Mouse (Mus musculus) lung, postnatal 0 days (tissue): ENCODE measurements at regions not wholly inside any gene's neighbourhood (a gene's known extent, or its start where the extent isn't known, plus 50 kb on each side); places are given as distances from the start of the nearest gene placed in this dataset.

Experiments used
- ATAC-seq: fragments of 200-750 bp; cut with Nextera tagmentation; 2 replicates; pipeline ENCODE4 v1.8.0; 2017; ENCODE audit warnings: moderate library complexity
- DNase-seq: peaks from one replicate; pipeline ENCODE4 v3.0.0-alpha.2; 2016; ENCODE audit warnings: low spot score
- H3K27ac ChIP-seq: fragments of 300-500 bp; sonication (generic); 2 replicates; pipeline ENCODE4 v1.5.1; 2014; ENCODE audit warnings: antibody characterized with exemption, mild to moderate bottlenecking, low read length, mixed read lengths
- H3K27me3 ChIP-seq: fragments of 300-500 bp; sonication (generic); replicated peaks from 2 replicates; pipeline ENCODE4 v1.6.1; 2014; ENCODE audit warnings: low read length, mixed read lengths; ENCODE audit not compliant: insufficient read depth
- H3K36me3 ChIP-seq: fragments of 300-500 bp; sonication (generic); 2 replicates; pipeline ENCODE4 v1.6.1; 2014; ENCODE audit warnings: low read length, mixed read lengths; ENCODE audit not compliant: insufficient read depth
- H3K4me1 ChIP-seq: fragments of 300-500 bp; sonication (generic); 2 replicates; pipeline ENCODE4 v1.6.1; 2014; ENCODE audit warnings: antibody characterized with exemption, low read depth, low read length, mixed read lengths; ENCODE audit not compliant: insufficient read depth
- H3K4me2 ChIP-seq: fragments of 300-500 bp; sonication (generic); replicated peaks from 2 replicates; pipeline ENCODE4 v1.6.1; 2014; ENCODE audit warnings: low read depth, mild to moderate bottlenecking, low read length, moderate library complexity, mixed read lengths
- H3K4me3 ChIP-seq: fragments of 300-500 bp; sonication (generic); 2 replicates; pipeline ENCODE4 v1.5.1; 2014; ENCODE audit warnings: low read depth, low read length
- H3K9ac ChIP-seq: fragments of 300-500 bp; sonication (generic); replicated peaks from 2 replicates; pipeline ENCODE4 v1.6.1; 2014; ENCODE audit warnings: low read depth, mild to moderate bottlenecking
- H3K9me3 ChIP-seq: fragments of 300-500 bp; sonication (generic); 2 replicates; pipeline ENCODE4 v1.6.1; 2016; ENCODE audit warnings: low read length, mixed read lengths
- CTCF ChIP-seq: IDR thresholded peaks from 2 replicates; pipeline ENCODE4 v1.5.1; 2016; ENCODE audit warnings: antibody characterized with exemption, mild to moderate bottlenecking
- EP300 ChIP-seq: IDR thresholded peaks from 2 replicates; pipeline ENCODE4 v1.6.1; 2016; ENCODE audit warnings: antibody characterized with exemption, mild to moderate bottlenecking, control low read depth
- WGBS: fragments of 180-500 bp; shearing (Covaris S2); extraction: QIAGEN DNeasy Blood & Tissue Kit; methylation state at CpG from one replicate; pipeline ENCODE4 v1.1.7; 2014; 5-methylcytosine and 5-hydroxymethylcytosine counted together

GRCm38 (mm10) chr10:17542847-17543421 lies 180.1 kb upstream of the Cited2 start:
- TF ChIP-seq EP300, result no peak
- TF ChIP-seq CTCF, result no peak
- Histone ChIP-seq H3K9me3 (no peaks in the 10 kb centered on the region), H3K36me3 (no peaks in the 10 kb centered on the region), H3K4me2 (no peak overlapping the region), H3K4me1 (no peaks in the 10 kb centered on the region), H3K27me3 (no peaks in the 10 kb centered on the region), H3K27ac (no peak overlapping the region), H3K4me3 (no peak overlapping the region), H3K9ac (no peak overlapping the region)
- no peak for ATAC-seq
- 64% methylated on average over 5 of the region's 5 CpGs for WGBS
- DNase-seq, result no peak

DNA sequence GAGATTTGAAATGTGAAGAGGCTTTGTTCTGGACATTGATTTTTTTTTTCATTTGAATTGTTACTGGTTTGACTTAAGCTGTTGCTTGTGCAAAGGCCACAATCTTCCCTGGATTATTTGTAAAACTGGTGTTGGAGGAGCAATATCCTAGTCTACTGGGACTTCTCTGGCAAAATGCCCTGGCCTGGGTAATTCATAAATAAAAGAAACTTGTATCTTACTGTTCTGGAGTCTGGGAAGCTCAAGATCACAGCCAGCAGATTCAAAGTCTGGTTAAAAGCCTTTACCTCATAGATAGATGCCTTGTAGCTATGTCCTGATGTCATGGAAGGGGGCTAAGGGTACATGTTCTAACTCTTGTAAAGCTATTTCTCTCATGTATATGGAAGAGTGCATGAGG lies 177.7 kb upstream of the Cited2 start:
- Histone ChIP-seq H3K4me1 (no peaks in the 10 kb centered on the region), H3K9ac (no peak overlapping the region), H3K27me3 (no peaks in the 10 kb centered on the region), H3K36me3 (no peaks in the 10 kb centered on the region), H3K27ac (no peak overlapping the region), H3K9me3 (no peaks in the 10 kb centered on the region), H3K4me2 (no peak overlapping the region), H3K4me3 (no peak overlapping the region)
- DNase-seq (no peak), ATAC-seq (no peak)
- no peak for TF ChIP-seq CTCF
- no peak for TF ChIP-seq EP300

DNA sequence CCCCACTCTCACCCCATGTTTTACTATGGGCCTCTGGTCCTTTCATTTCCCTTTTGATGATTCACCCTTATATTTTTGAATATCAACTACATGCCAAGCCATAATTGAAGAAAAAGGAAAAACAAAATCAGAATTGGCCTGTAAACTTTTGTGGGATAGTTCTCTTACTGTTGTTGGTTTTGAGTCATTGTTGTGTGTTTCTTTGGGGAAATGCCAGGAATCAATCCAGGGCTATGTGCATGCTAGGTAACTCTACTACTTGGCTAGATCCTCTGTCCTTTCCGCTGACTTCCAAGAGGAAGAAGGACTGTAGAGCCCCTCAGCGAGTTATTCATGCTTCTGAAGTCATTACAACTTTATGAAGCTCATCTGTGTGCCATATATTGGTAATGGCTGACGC lies 175.0 kb upstream of the Cited2 start:
- no peaks in the 10 kb centered on the region for H3K27me3 ChIP-seq
- ATAC-seq (no peak), DNase-seq (no peak)
- 91% methylated on average over 3 of the region's 3 CpGs for WGBS
- H3K36me3 ChIP-seq, result no peaks in the 10 kb centered on the region
- TF ChIP-seq CTCF, result no peak
- no peak for TF ChIP-seq EP300
- no peak overlapping the region for H3K27ac ChIP-seq
- H3K9ac ChIP-seq, result no peak overlapping the region
- H3K4me2 ChIP-seq, result no peak overlapping the region
- no peak overlapping the region for H3K4me3 ChIP-seq
- no peaks in the 10 kb centered on the region for H3K9me3 ChIP-seq
- no peaks in the 10 kb centered on the region for H3K4me1 ChIP-seq

DNA sequence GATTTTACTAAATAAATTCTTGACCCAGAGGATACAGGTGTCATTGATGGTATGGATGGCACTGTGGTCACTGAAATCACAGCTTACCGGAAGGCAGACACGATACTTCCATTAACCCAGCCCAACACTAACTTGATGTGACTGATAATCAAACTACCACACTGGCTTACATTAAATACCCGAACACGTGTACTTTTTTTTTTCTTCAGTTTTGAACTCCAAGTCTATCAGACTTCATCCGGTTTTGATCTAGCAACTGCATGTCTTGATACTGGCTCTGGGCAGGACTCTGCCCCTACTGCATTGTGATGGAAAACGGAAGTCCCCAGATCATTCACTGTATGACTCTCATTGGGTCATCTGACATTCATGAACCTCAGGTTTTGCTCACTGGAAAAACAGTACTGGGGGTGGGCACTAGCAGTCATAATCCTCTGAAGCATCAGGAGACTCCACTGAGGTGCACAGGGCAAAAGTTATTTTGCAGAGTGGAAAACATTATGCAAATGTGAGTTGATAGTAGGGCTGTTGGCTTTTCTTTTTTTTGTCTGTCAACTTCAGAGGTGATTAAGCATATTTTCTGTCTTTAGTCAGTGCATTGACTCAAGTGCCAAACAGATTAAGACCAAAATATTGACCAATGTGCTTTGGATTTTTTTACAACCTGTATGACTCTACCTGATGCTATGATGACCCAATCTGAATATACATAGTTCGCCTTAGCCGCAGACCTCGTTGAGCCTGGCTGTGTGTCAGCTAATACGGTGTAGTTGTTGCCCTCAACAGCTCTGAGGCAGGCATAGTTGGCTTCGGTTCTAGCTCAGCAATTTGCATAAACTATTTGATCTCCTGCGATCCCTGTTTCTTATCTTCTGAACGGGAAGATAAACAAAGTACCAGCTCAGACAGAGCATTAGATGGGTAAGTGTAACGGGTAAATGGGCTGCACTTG lies 174.1 kb upstream of the Cited2 start:
- TF ChIP-seq CTCF, result no peak
- TF ChIP-seq EP300, result no peak
- ATAC-seq (no peak), DNase-seq (no peak)
- 66% methylated on average over 14 of the region's 14 CpGs for WGBS
- H3K4me2 ChIP-seq, result no peak overlapping the region
- H3K36me3 ChIP-seq, result no peaks in the 10 kb centered on the region
- H3K4me1 ChIP-seq, result no peaks in the 10 kb centered on the region
- H3K4me3 ChIP-seq, result no peak overlapping the region
- H3K27me3 ChIP-seq, result no peaks in the 10 kb centered on the region
- no peak overlapping the region for H3K9ac ChIP-seq
- H3K9me3 ChIP-seq, result no peaks in the 10 kb centered on the region
- no peak overlapping the region for H3K27ac ChIP-seq

- H3K4me1 ChIP-seq, result no peaks in the 10 kb centered on the region
- 80% methylated on average over 6 of the region's 6 CpGs for WGBS
- no peak overlapping the region for H3K27ac ChIP-seq
- H3K36me3 ChIP-seq, result no peaks in the 10 kb centered on the region
- TF ChIP-seq EP300 (no peak), CTCF (no peak)
- H3K9ac ChIP-seq, result no peak overlapping the region
- no peak for ATAC-seq
- H3K4me3 ChIP-seq, result no peak overlapping the region
- H3K4me2 ChIP-seq, result no peak overlapping the region
- H3K27me3 ChIP-seq, result no peaks in the 10 kb centered on the region
- no peaks in the 10 kb centered on the region for H3K9me3 ChIP-seq
- DNase-seq, result no peak
Measured at GRCm38 (mm10) chr10:17549711-17550637, 173.0 kb upstream of the Cited2 start.

DNA sequence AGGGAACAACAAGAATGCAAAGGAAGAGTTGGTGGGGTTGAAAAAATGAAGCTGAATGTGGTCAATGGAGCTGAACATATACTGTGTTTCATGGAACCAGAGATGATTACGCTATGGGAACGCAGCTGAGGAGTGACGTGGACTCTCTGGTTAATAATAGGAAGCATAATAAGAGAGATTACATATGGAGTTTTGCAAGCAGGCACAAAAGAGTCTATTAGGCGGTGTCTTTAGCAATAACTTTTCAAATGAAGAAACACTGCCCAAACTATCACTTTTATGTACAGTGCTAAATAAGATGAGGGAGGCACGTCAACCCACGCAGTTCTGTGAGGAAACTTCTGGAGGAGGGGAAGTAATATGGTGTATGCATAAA lies 172.4 kb upstream of the Cited2 start:
- 74% methylated on average over 6 of the region's 6 CpGs for WGBS
- Histone ChIP-seq H3K27ac (no peak overlapping the region), H3K36me3 (no peaks in the 10 kb centered on the region), H3K27me3 (no peaks in the 10 kb centered on the region), H3K4me1 (no peaks in the 10 kb centered on the region), H3K9ac (no peak overlapping the region), H3K4me2 (no peak overlapping the region), H3K4me3 (no peak overlapping the region), H3K9me3 (no peaks in the 10 kb centered on the region)
- TF ChIP-seq CTCF, result no peak
- peak; percentile 47 for ATAC-seq
- DNase-seq, result peak; percentile 72
